Mouse (Mus musculus) heart, embryonic 14.5 days (tissue): Measurements from ENCODE around the gene Bfsp1. TPM values are rescaled to one million over a fixed set of nuclear protein-coding genes. Genes with fewer than 3 reads are reported as not detected.

Experiments
- ATAC-seq: fragments of 200-750 bp; cut with Nextera tagmentation; 2 replicates; pipeline ENCODE4 v1.8.0; 2017; ENCODE audit warnings: low read depth, moderate TSS enrichment; ENCODE audit not compliant: insufficient number of reproducible peaks, insufficient read depth, low FRiP score
- H3K27ac ChIP-seq, 2 experiments: fragments of 200-500 bp in 1 of 2; fragments of 300-500 bp in 1 of 2; sonication (generic) in 1 of 2; replicated peaks in 1 of 2; 2 replicates each; pipeline ENCODE4 v1.5.1; 2012 to 2014; ENCODE audit warnings: low read depth in 2 of 2, low read length in 2 of 2, control low read depth in 1 of 2, mild to moderate bottlenecking in 1 of 2, mixed read lengths in 1 of 2; ENCODE audit not compliant: control insufficient read depth in 1 of 2, insufficient read depth in 1 of 2
- H3K27me3 ChIP-seq: fragments of 300-500 bp; sonication (generic); 2 replicates; pipeline ENCODE4 v1.6.1; 2014; ENCODE audit warnings: mild to moderate bottlenecking, low read length, control low read depth; ENCODE audit not compliant: control insufficient read depth, insufficient read depth
- H3K36me3 ChIP-seq: fragments of 300-500 bp; sonication (generic); 2 replicates; pipeline ENCODE4 v1.6.1; 2014; ENCODE audit warnings: mild to moderate bottlenecking, control low read depth, low read length, mixed read lengths; ENCODE audit not compliant: control insufficient read depth, insufficient read depth
- H3K4me1 ChIP-seq, 2 experiments: fragments of 200-500 bp in 1 of 2; fragments of 300-500 bp in 1 of 2; sonication (generic) in 1 of 2; 2 replicates each; pipeline ENCODE4 v1.6.1; 2012 to 2014; ENCODE audit warnings: low read length in 2 of 2, control low read depth in 1 of 2, mixed read lengths in 1 of 2; ENCODE audit not compliant: control insufficient read depth in 2 of 2, insufficient read depth in 2 of 2
- H3K4me2 ChIP-seq: fragments of 300-500 bp; sonication (generic); 2 replicates; pipeline ENCODE4 v1.6.1; 2014; ENCODE audit warnings: mild to moderate bottlenecking, low read length
- H3K4me3 ChIP-seq, 2 experiments: fragments of 200-500 bp in 1 of 2; fragments of 300-500 bp in 1 of 2; sonication (generic) in 1 of 2; 2 replicates each; pipeline ENCODE4 v1.5.1; 2012 to 2014; ENCODE audit warnings: low read length in 2 of 2, mild to moderate bottlenecking in 2 of 2, control low read depth in 1 of 2, low read depth in 1 of 2, moderate library complexity in 1 of 2; ENCODE audit not compliant: control insufficient read depth in 1 of 2, insufficient read depth in 1 of 2
- H3K9ac ChIP-seq: fragments of 300-500 bp; sonication (generic); 2 replicates; pipeline ENCODE4 v1.6.1; 2014; ENCODE audit warnings: mild to moderate bottlenecking, low read length
- H3K9me3 ChIP-seq: fragments of 300-500 bp; sonication (generic); 2 replicates; pipeline ENCODE4 v1.6.1; 2016; ENCODE audit warnings: low read length, control low read depth; ENCODE audit not compliant: control insufficient read depth
- WGBS: fragments of 180-500 bp; shearing (Covaris S2); extraction: QIAGEN DNeasy Blood & Tissue Kit; methylation state at CpG from one replicate; pipeline ENCODE4 v1.1.7; 2014; 5-methylcytosine and 5-hydroxymethylcytosine counted together
- polyA plus RNA-seq: library from polyadenylated mRNA; unstranded; fragments of >200 nt; fragmentation: Nextera tagmentation; extraction: Ambion mirVana; gene quantifications from 2 replicates; pipeline ENCODE4 v1.2.1, GENCODE M21; 2014

Bfsp1 gene
- polyA plus RNA-seq, 1 experiment from 2014 or later = 2.2 TPM

DNA sequence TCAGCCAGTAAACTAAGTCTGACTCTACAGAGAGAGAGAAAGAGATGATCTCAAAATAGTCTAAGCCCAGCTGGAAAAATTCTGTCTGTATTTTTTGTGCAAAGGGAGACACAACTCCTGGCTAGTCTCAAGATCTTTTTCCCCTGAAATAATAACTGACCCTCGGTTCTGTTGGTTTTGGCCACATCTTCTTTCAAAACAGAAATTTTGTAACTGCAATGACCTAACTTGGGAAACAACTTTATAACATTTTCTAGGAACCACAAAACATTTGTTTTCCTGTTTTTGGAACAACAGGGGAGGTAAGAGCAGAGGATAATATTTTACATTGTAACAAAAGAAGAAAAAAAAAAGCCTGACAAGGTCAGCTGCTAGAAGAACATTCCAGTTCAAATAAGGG, 13.1 kb upstream of the Bfsp1 start:
- ATAC-seq = no peak
- Histone ChIP-seq H3K36me3 (no peaks in the 10 kb centered on the region), H3K4me2 (no peak overlapping the region), H3K4me1 (peaks cover 23 to 32% of the 10 kb centered on the region in 2 experiments), H3K4me3 (no peak overlapping the region), H3K27me3 (no peaks in the 10 kb centered on the region), H3K9ac (no peak overlapping the region), H3K27ac (peak overlapping the region in 1 of 2 experiments; percentile 41; a peak in 1 of 4 replicates), H3K9me3 (no peaks in the 10 kb centered on the region)
- WGBS = 28% methylated on average over 1 of the region's 1 CpGs

DNA sequence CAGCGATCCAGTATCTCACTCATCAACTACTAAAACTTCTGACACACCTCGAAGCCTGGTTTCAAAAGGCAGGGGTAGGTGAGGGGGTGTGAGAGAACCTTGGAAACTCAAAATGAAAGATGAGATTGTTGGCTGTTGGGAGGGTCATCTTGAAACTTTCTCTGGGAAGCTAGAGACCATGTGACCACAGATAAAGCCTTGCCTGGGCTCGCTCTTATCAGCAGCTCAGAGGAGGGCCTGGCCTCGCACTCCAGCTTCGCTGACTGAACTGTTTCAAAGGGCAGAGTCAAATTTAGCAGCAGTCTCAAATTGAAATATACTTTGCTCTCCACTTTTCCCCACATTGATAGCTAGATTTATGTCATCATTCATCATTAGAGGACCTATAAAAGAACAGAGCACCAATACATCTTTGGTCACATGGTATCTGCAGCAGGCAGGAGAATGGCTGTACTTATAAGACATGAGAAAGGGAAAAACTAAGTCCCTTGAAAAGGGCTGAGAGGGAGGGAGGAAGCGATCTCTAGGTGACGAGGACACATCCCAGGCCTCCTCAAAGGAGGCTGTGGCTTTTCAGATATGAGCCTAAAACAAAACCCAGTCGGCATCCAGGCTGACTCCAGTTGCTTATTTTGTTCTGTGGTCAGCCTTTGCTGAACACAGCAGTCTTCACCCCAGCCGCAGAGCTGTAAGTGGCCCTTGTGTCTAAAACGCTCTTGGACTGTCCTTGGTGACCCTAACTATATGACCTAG, 8.1 kb upstream of the Bfsp1 start:
- H3K27me3 ChIP-seq = no peaks in the 10 kb centered on the region
- peak overlapping the region; percentile 49 for H3K4me2 ChIP-seq
- H3K36me3 ChIP-seq = no peaks in the 10 kb centered on the region
- H3K9me3 ChIP-seq = no peaks in the 10 kb centered on the region
- H3K4me1 ChIP-seq = peaks cover 21 to 31% of the 10 kb centered on the region in 2 experiments
- peak; percentile 87 for ATAC-seq
- peak overlapping the region; percentile 93 to 94 for H3K27ac ChIP-seq
- 5% methylated on average over 10 of the region's 10 CpGs for WGBS
- H3K9ac ChIP-seq = peak overlapping the region; percentile 39
- peak overlapping the region in 1 of 2 experiments; percentile 2; a peak in 2 of 4 replicates for H3K4me3 ChIP-seq

GRCm38 (mm10) chr2:143867326-143867725, 4.4 kb upstream of the Bfsp1 start:
- H3K4me3 ChIP-seq = no peak overlapping the region
- H3K9me3 ChIP-seq = no peaks in the 10 kb centered on the region
- WGBS = 3% methylated on average over 6 of the region's 6 CpGs
- no peak for ATAC-seq
- H3K4me1 ChIP-seq = peaks cover 18 to 32% of the 10 kb centered on the region in 2 experiments
- H3K36me3 ChIP-seq = no peaks in the 10 kb centered on the region
- H3K9ac ChIP-seq = no peak overlapping the region
- H3K27ac ChIP-seq = 0 out of 4 replicates have a peak overlapping the region, but pooled peaks have one; percentile 9 to 12
- peak overlapping the region; percentile 38 for H3K4me2 ChIP-seq
- H3K27me3 ChIP-seq = no peaks in the 10 kb centered on the region

- Histone ChIP-seq H3K4me2 (no peak overlapping the region), H3K36me3 (no peaks in the 10 kb centered on the region), H3K27ac (no peak overlapping the region), H3K9me3 (no peaks in the 10 kb centered on the region), H3K4me3 (no peak overlapping the region), H3K9ac (no peak overlapping the region), H3K27me3 (no peaks in the 10 kb centered on the region), H3K4me1 (peaks cover 2 to 9% of the 10 kb centered on the region in 2 experiments; a peak in 3 of 4 replicates)
- WGBS = 72% methylated on average over 8 of the region's 8 CpGs
- ATAC-seq = no peak
Measured at GRCm38 (mm10) chr2:143864600-143864999, 1.6 kb upstream of the Bfsp1 start.

GRCm38 (mm10) chr2:143859166-143859565, 3.8 kb downstream of the Bfsp1 start:
- ATAC-seq = no peak
- Histone ChIP-seq H3K9me3 (no peaks in the 10 kb centered on the region), H3K36me3 (no peaks in the 10 kb centered on the region), H3K4me1 (peaks cover 0 to 5% of the 10 kb centered on the region in 2 experiments; a peak in 2 of 4 replicates), H3K4me2 (no peak overlapping the region), H3K9ac (no peak overlapping the region), H3K27ac (no peak overlapping the region), H3K27me3 (no peaks in the 10 kb centered on the region), H3K4me3 (no peak overlapping the region)
- 82% methylated on average over 2 of the region's 2 CpGs for WGBS

GRCm38 (mm10) chr2:143853447-143853846, 9.5 kb downstream of the Bfsp1 start:
- Histone ChIP-seq H3K4me3 (no peak overlapping the region), H3K36me3 (no peaks in the 10 kb centered on the region), H3K4me2 (no peak overlapping the region), H3K27ac (no peak overlapping the region), H3K27me3 (no peaks in the 10 kb centered on the region), H3K9me3 (no peaks in the 10 kb centered on the region), H3K4me1 (peaks cover 3% of the 10 kb centered on the region in 2 experiments; a peak in 1 of 4 replicates), H3K9ac (no peak overlapping the region)
- peak; percentile 65; the same call in 1 of the 2 replicates for ATAC-seq
- 52% methylated on average over 4 of the region's 4 CpGs for WGBS

GRCm38 (mm10) chr2:143852295-143853275, 10.4 kb downstream of the Bfsp1 start:
- Histone ChIP-seq H3K9ac (no peak overlapping the region), H3K36me3 (no peaks in the 10 kb centered on the region), H3K4me1 (peaks cover 3% of the 10 kb centered on the region in 2 experiments; a peak in 1 of 4 replicates), H3K27me3 (no peaks in the 10 kb centered on the region), H3K9me3 (no peaks in the 10 kb centered on the region), H3K27ac (no peak overlapping the region), H3K4me3 (no peak overlapping the region), H3K4me2 (no peak overlapping the region)
- no peak for ATAC-seq
- 59% methylated on average over 18 of the region's 18 CpGs for WGBS
